Mouse (Mus musculus) stomach, embryonic 14.5 days (tissue): ENCODE measurements around the gene Pwwp2b. TPM values are rescaled to one million over a fixed set of nuclear protein-coding genes. Genes with fewer than 3 reads are reported as not detected.

Experiments
- ATAC-seq: fragments of 200-750 bp; cut with Nextera tagmentation; 2 replicates; pipeline ENCODE4 v1.8.0; 2017; ENCODE audit warnings: low read depth, moderate TSS enrichment; ENCODE audit not compliant: insufficient number of reproducible peaks, insufficient read depth, low FRiP score
- H3K27ac ChIP-seq: fragments of 300-500 bp; sonication (generic); 2 replicates; pipeline ENCODE4 v1.5.1; 2014; ENCODE audit warnings: mild to moderate bottlenecking, low read length, moderate library complexity, mixed read lengths
- H3K27me3 ChIP-seq: fragments of 300-500 bp; sonication (generic); 2 replicates; pipeline ENCODE4 v1.6.1; 2014; ENCODE audit warnings: low read length, control low read depth, mixed read lengths; ENCODE audit not compliant: control insufficient read depth, insufficient read depth
- H3K36me3 ChIP-seq: fragments of 300-500 bp; sonication (generic); 2 replicates; pipeline ENCODE4 v1.6.1; 2014; ENCODE audit warnings: mild to moderate bottlenecking, control low read depth, low read length, moderate library complexity, mixed read lengths; ENCODE audit not compliant: control insufficient read depth, insufficient read depth
- H3K4me1 ChIP-seq: fragments of 300-500 bp; sonication (generic); 2 replicates; pipeline ENCODE4 v1.6.1; 2014; ENCODE audit warnings: low read length, control low read depth, mixed read lengths; ENCODE audit not compliant: control insufficient read depth, insufficient read depth
- H3K4me2 ChIP-seq: fragments of 300-500 bp; sonication (generic); replicated peaks from 2 replicates; pipeline ENCODE4 v1.6.1; 2014; ENCODE audit warnings: low read depth, low read length, control low read depth
- H3K4me3 ChIP-seq: fragments of 300-500 bp; sonication (generic); 2 replicates; pipeline ENCODE4 v1.5.1; 2014; ENCODE audit warnings: low read depth, low read length, control low read depth
- H3K9ac ChIP-seq: fragments of 300-500 bp; sonication (generic); replicated peaks from 2 replicates; pipeline ENCODE4 v1.6.1; 2014; ENCODE audit warnings: low read depth, mild to moderate bottlenecking, control low read depth, low read length, moderate library complexity, mixed read lengths
- H3K9me3 ChIP-seq: fragments of 300-500 bp; sonication (generic); 2 replicates; pipeline ENCODE4 v1.6.1; 2016; ENCODE audit warnings: low read depth, low read length, control low read depth; ENCODE audit not compliant: control insufficient read depth
- WGBS: fragments of 180-500 bp; shearing (Covaris S2); extraction: QIAGEN DNeasy Blood & Tissue Kit; methylation state at CpG from one replicate; pipeline ENCODE4 v1.1.7; 2014; 5-methylcytosine and 5-hydroxymethylcytosine counted together
- polyA plus RNA-seq: library from polyadenylated mRNA; unstranded; fragments of >200 nt; fragmentation: Nextera tagmentation; extraction: Ambion mirVana; gene quantifications from 2 replicates; pipeline ENCODE4 v1.2.1, GENCODE M21; 2014

Pwwp2b gene
- polyA plus RNA-seq, 1 experiment from 2014 or later = 17.0 TPM

DNA sequence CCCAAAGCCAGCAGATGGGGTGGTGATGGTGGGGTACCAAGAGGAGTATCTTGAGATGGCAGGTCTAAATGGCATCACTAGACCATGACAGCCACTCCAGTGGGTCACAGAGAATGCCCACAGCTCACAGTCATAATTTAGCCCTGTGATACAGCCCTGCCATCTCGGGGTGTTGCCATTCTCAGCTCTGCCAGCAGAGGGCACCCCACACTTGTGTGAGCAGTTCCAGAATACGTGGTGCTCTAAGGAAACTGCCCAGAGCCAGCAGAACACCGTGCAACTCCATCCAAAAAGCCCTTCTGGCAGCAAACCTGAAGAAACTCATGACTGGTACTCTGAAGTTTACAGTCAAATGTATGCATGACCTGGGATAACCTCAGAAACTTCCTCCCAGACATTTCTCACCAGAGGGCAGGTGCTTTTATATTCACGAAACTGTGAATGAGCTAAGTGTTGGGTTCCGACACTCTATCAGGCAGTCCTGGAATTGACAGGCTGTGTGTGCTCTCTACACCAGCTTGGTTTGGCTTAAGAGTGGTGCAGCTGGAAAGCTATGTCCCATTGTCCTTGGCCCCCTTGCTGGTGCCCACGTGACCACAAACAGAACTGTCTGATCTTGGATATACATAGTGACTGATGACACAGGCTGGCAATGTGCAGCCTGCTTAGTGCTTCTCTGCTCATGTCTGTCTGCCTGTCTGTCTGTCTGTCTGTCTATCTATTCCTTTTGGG, 55.2 kb downstream of the Pwwp2b start:
- Histone ChIP-seq H3K4me3 (no peak overlapping the region), H3K4me1 (no peaks in the 10 kb centered on the region; the same call in 1 of the 2 replicates), H3K27me3 (no peaks in the 10 kb centered on the region), H3K36me3 (no peaks in the 10 kb centered on the region), H3K9ac (no peak overlapping the region), H3K27ac (no peak overlapping the region), H3K9me3 (no peaks in the 10 kb centered on the region), H3K4me2 (no peak overlapping the region)
- 36% methylated on average over 6 of the region's 6 CpGs for WGBS
- ATAC-seq = peak; percentile 29; the same call in 1 of the 2 replicates

DNA sequence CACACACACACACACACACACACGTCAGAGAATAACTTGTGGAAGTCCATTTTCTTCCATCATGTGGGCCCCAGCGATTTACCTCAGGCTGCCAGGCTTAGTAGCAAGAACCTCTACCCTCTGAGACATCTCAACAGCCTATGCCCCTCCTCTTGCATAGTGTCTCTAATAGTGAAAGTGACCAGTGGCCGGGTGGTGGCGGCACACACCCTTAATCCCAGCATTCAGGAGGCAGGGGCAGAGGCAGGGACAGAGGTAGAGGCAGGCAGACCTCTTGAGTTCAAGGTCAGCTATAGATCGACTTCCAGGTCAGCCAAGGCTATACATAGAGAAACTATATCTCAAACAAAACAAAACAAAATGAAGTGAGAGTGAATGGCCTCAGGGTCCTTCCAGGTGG, 56.0 kb downstream of the Pwwp2b start:
- Histone ChIP-seq H3K36me3 (no peaks in the 10 kb centered on the region), H3K4me2 (no peak overlapping the region), H3K4me3 (no peak overlapping the region), H3K27ac (no peak overlapping the region), H3K9me3 (no peaks in the 10 kb centered on the region), H3K9ac (no peak overlapping the region), H3K27me3 (no peaks in the 10 kb centered on the region), H3K4me1 (peaks cover 4% of the 10 kb centered on the region; the same call in 1 of the 2 replicates)
- no peak for ATAC-seq
- WGBS = 39% methylated on average over 5 of the region's 5 CpGs

DNA sequence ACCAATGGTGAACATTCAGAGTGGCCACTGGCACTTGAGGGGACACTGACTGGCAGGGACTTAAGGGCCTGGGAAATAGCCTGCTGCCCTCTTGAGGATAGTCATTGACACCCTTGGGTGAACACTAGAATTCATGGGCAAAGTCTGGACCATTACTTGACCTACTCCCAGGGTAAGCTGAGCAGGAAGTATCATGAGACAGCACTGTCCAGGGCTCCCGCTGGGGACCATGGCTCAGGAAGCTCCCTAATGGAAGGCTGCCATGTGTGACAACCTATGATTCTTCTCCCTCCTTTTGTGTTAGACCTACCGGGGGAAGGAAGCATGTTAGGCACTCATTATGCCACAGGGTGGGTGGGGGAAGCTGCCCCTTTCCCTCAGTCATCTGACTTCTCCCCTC, 58.8 kb downstream of the Pwwp2b start:
- Histone ChIP-seq H3K36me3 (no peaks in the 10 kb centered on the region), H3K4me3 (no peak overlapping the region), H3K9ac (no peak overlapping the region), H3K9me3 (no peaks in the 10 kb centered on the region), H3K27ac (no peak overlapping the region), H3K4me2 (no peak overlapping the region), H3K4me1 (peaks cover 8% of the 10 kb centered on the region; the same call in 1 of the 2 replicates), H3K27me3 (no peaks in the 10 kb centered on the region)
- no peak for ATAC-seq
- 64% methylated on average over 2 of the region's 2 CpGs for WGBS

DNA sequence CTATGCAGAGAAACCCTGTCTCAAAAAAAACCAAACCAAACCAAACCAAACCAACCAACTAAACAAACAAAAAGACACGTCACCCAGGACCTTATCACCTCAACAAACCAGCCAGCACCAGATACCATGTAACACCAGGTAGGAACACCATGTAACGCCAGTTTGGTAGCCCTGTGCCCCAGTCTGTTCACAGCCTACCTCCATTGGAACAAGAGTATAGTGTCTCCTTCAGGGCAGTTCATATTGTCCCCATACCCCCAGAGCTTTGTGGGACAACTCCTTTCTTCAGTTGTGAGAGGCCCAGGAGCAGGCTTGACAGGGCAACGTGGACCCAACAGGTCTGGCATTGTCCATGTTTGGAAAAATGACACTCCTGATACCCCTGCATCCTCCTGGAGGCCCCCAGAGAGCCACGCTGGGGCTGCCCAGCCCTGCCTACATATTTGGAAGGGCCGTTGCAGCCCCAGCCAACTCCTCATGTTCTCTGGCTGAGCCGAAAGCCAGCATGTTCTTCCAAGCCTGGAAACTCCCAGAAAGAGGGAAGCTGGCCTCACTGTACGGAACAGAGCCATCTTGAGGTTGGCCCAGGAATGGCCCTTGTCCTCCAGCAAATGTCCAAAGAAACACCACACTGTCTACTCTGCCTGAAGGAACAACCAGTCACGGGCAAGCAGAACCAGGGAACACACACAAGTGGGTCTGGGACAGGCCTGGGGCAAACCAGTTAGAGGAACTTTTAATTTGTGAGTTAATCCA, 60.0 kb downstream of the Pwwp2b start:
- peak overlapping the region; percentile 33; the same call in 1 of the 2 replicates for H3K27ac ChIP-seq
- 79% methylated on average over 8 of the region's 8 CpGs for WGBS
- no peak for ATAC-seq

DNA sequence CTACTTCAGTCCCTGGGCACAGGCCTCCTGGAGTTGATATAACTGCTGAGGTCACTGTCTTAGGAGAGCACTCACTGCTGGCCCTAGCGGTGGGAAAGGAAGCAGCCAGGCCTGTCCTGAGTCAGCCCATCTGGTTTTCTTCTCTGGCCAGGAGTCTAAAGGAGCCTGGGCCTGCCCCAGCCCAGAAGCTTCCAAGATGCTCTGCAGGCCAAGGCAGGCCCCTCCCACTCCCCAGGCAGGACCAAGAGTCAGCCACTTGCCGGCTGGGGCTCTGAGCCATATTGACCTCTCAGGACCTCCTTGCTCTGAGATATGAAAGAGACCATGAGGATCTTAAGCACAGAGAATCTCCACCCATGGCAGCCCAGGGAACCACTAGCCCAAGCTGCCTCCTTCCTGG, 60.8 kb downstream of the Pwwp2b start:
- Histone ChIP-seq H3K9ac (no peak overlapping the region), H3K36me3 (no peaks in the 10 kb centered on the region), H3K9me3 (no peaks in the 10 kb centered on the region), H3K4me2 (no peak overlapping the region), H3K27ac (peak overlapping the region; percentile 33; the same call in 1 of the 2 replicates), H3K4me1 (peaks cover 8% of the 10 kb centered on the region; the same call in 1 of the 2 replicates), H3K4me3 (no peak overlapping the region), H3K27me3 (no peaks in the 10 kb centered on the region)
- peak; percentile 78 for ATAC-seq
- WGBS = 12% methylated on average over 2 of the region's 2 CpGs

More for the DNA sequence above, 60.0 kb downstream of the Pwwp2b start:
- Histone ChIP-seq H3K4me2 (no peak overlapping the region), H3K4me3 (no peak overlapping the region), H3K9ac (no peak overlapping the region), H3K9me3 (no peaks in the 10 kb centered on the region), H3K27me3 (no peaks in the 10 kb centered on the region), H3K4me1 (peaks cover 8% of the 10 kb centered on the region; the same call in 1 of the 2 replicates), H3K36me3 (no peaks in the 10 kb centered on the region)

DNA sequence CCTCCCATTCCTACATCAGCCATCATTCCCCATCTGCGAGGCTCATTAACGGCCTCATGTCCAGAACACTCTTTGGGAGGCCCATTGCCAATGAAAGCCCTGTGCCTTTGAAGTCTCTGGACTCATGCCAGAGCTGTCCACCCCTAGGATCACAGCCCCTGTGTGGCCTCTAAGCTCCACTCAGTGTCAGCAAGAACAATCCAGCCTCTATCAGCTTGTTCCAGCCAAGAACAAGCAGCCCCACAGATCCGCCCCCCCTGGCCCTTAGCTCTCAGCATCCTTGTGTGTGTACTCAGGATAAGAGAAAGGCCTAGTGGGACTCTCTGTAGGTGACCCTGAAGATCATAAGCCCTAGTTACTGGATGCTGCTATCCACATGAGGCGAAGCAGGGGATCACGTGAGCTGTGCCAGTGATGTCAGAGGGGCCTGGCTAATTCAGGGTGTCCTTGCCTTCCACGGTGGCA, 62.2 kb downstream of the Pwwp2b start:
- Histone ChIP-seq H3K4me3 (no peak overlapping the region), H3K4me1 (peaks cover 8% of the 10 kb centered on the region; the same call in 1 of the 2 replicates), H3K9me3 (no peaks in the 10 kb centered on the region), H3K27ac (no peak overlapping the region), H3K4me2 (no peak overlapping the region), H3K27me3 (no peaks in the 10 kb centered on the region), H3K9ac (no peak overlapping the region), H3K36me3 (no peaks in the 10 kb centered on the region)
- 48% methylated on average over 6 of the region's 6 CpGs for WGBS
- ATAC-seq = peak; percentile 12; the same call in 1 of the 2 replicates

DNA sequence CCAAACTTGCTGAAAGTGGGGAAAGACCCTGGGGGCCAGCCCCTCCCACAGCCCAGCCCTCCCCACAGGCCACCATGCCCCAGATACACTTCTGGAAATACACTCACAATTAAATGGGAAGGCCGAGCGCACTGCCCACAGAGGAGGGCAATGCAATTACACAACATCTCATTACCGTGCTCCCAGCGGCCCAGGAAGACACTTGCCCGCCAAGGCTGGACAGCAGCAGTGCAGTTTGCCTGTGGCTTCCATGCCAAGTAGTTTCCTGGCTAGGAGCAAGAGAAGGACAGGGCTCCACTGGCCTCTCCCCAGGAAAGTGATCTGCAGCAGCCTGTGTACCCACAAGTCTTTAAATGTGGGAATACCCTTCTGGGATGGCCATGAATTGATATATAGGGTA, 64.4 kb downstream of the Pwwp2b start:
- ATAC-seq = no peak
- Histone ChIP-seq H3K4me3 (no peak overlapping the region), H3K27ac (no peak overlapping the region), H3K9ac (no peak overlapping the region), H3K27me3 (no peaks in the 10 kb centered on the region), H3K4me2 (no peak overlapping the region), H3K36me3 (no peaks in the 10 kb centered on the region), H3K9me3 (no peaks in the 10 kb centered on the region), H3K4me1 (peaks cover 8% of the 10 kb centered on the region; the same call in 1 of the 2 replicates)
- WGBS = 72% methylated on average over 5 of the region's 5 CpGs

DNA sequence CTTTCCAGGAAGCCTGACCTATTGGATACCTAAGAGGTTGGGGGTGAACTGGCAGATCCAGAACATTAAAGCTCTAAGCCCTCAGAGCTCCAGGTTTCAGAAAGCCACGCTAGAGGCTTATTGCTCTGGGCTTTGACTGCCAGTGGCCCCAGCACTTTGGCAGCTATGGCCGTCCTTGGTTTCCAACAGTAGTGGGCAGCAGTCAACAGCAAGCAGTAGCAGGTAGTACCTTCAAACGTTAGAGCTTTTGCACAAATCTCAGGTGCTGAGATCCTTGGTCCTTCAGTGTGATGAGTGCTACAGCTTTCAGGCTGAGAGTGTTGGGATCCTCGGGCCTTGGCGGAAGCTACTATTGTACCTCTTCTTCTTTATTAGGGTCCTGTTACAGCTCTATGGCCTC, 65.1 kb downstream of the Pwwp2b start:
- 79% methylated on average over 5 of the region's 5 CpGs for WGBS
- no peak overlapping the region for H3K4me3 ChIP-seq
- H3K9me3 ChIP-seq = no peaks in the 10 kb centered on the region
- no peaks in the 10 kb centered on the region for H3K27me3 ChIP-seq
- no peak overlapping the region for H3K4me2 ChIP-seq
- no peak overlapping the region for H3K27ac ChIP-seq
- no peaks in the 10 kb centered on the region for H3K36me3 ChIP-seq
- no peak overlapping the region for H3K9ac ChIP-seq
- H3K4me1 ChIP-seq = peaks cover 8% of the 10 kb centered on the region; the same call in 1 of the 2 replicates
- ATAC-seq = no peak
